Mouse (Mus musculus): ENCODE results near the gene Btbd6. TPM values are rescaled to one million over a fixed set of nuclear protein-coding genes. Genes with fewer than 3 reads are reported as not detected.

Btbd6 gene
- polyA plus RNA-seq, 1 experiment = 103 TPM

- no peak for TF ChIP-seq GATA1 (IDR thresholded peaks at IDR 0.05; ENCODE audit: low read length)
Measured at GRCm38 (mm10) chr12:112987877-112988276, 11.6 kb downstream of the Btbd6 start.

GRCm38 (mm10) chr12:112990706-112991405 is 14.6 kb downstream of the Btbd6 start:
- no peak for TF ChIP-seq GATA1 (IDR thresholded peaks at IDR 0.05; ENCODE audit: low read length)

- peak; percentile 18 for TF ChIP-seq GATA1 (IDR thresholded peaks at IDR 0.05; ENCODE audit: low read length)
Measured at GRCm38 (mm10) chr12:112991444-112991843, 15.2 kb downstream of the Btbd6 start.

GRCm38 (mm10) chr12:112994153-112994552 is 17.9 kb downstream of the Btbd6 start:
- no peak for TF ChIP-seq GATA1 (IDR thresholded peaks at IDR 0.05; ENCODE audit: low read length)

GRCm38 (mm10) chr12:112999569-113000293 is 23.4 kb downstream of the Btbd6 start:
- no peak for TF ChIP-seq GATA1 (IDR thresholded peaks at IDR 0.05; ENCODE audit: low read length)

- no peak for TF ChIP-seq GATA1 (IDR thresholded peaks at IDR 0.05; ENCODE audit: low read length)
Measured at GRCm38 (mm10) chr12:113000294-113001132, 24.2 kb downstream of the Btbd6 start, which contains the start of gene Brf1. Brf1 (minus strand) TSS chr12:113000704.

GRCm38 (mm10) chr12:113001133-113001474 is 24.8 kb downstream of the Btbd6 start:
- TF ChIP-seq GATA1 (IDR thresholded peaks at IDR 0.05; ENCODE audit: low read length) = no peak

- no peak for TF ChIP-seq GATA1 (IDR thresholded peaks at IDR 0.05; ENCODE audit: low read length)
Measured at GRCm38 (mm10) chr12:113002667-113003066, 26.4 kb downstream of the Btbd6 start.

- no peak for TF ChIP-seq GATA1 (IDR thresholded peaks at IDR 0.05; ENCODE audit: low read length)
Measured at GRCm38 (mm10) chr12:113004011-113004410, 27.7 kb downstream of the Btbd6 start.

- TF ChIP-seq GATA1 (IDR thresholded peaks at IDR 0.05; ENCODE audit: low read length) = no peak
Measured at GRCm38 (mm10) chr12:113004993-113005392, 28.7 kb downstream of the Btbd6 start.

GRCm38 (mm10) chr12:113011702-113012360 is 35.5 kb downstream of the Btbd6 start:
- TF ChIP-seq GATA1 (IDR thresholded peaks at IDR 0.05; ENCODE audit: low read length) = no peak

- TF ChIP-seq GATA1 (IDR thresholded peaks at IDR 0.05; ENCODE audit: low read length) = no peak
Measured at GRCm38 (mm10) chr12:113012443-113012842, 36.2 kb downstream of the Btbd6 start.

GRCm38 (mm10) chr12:113013021-113013491 is 36.8 kb downstream of the Btbd6 start:
- no peak for TF ChIP-seq GATA1 (IDR thresholded peaks at IDR 0.05; ENCODE audit: low read length)

GRCm38 (mm10) chr12:113013604-113014558 is 37.6 kb downstream of the Btbd6 start, which contains the start of gene Pacs2:
Pacs2 (plus strand) TSS chr12:113014508.
- no peak for TF ChIP-seq GATA1 (IDR thresholded peaks at IDR 0.05; ENCODE audit: low read length)
